Mouse (Mus musculus) adrenal gland, adult (tissue): ENCODE results near the gene Pla2g1b.
"Not testable (repeated sequence)": the region's sequence is repeated elsewhere in the genome, so short reads cannot be mapped to it uniquely, and the experiment has no call there.

ENCODE experiments used
- DNase-seq, 2 experiments: peaks; one replicate each; pipeline ENCODE4 v3.0.0; 2022 to 2023; ENCODE audit warnings: low spot score in 1 of 2; ENCODE audit not compliant: inconsistent age in 2 of 2

The Pla2g1b gene

DNA sequence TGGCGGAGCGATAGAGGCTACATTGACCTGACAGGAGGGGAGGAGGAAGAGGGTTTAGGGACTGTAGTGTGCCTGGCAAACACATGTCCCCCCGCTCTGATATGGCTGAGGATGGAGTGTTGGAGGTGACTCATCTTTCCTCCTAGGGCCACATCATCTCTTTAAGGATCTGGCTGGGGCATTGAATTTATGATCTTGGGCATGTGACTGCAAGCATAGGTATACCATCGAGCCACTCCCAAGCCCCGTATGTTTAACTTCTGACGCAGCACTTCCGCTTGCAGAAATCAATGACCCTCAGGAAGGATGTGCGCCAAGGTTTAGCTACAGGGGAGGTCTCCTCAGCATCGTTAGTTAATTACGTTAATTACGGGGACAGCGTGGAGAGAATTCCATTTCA is 37.0 kb downstream of the Pla2g1b start:
- no peak for DNase-seq

DNA sequence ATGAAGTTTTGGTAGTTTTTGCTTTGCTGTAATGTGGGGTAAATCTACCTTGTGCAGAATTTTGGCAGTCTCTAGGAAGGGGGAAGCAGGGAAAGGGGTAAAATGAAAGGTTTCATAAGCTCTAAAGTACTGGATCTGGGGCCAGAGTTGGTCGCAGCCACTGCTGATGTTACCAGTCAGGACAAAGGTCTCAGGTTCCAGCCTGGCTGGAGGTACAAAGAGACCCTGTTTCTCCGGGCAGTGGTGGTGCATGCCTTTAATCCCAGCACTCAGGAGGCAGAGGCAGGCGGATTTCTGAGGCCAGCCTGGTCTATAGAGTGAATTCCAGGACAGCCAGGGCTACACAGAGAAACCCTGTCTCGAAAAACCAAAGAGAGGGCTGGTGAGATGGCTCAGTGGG is 39.6 kb downstream of the Pla2g1b start:
- DNase-seq, result not testable (repeated sequence)

DNA sequence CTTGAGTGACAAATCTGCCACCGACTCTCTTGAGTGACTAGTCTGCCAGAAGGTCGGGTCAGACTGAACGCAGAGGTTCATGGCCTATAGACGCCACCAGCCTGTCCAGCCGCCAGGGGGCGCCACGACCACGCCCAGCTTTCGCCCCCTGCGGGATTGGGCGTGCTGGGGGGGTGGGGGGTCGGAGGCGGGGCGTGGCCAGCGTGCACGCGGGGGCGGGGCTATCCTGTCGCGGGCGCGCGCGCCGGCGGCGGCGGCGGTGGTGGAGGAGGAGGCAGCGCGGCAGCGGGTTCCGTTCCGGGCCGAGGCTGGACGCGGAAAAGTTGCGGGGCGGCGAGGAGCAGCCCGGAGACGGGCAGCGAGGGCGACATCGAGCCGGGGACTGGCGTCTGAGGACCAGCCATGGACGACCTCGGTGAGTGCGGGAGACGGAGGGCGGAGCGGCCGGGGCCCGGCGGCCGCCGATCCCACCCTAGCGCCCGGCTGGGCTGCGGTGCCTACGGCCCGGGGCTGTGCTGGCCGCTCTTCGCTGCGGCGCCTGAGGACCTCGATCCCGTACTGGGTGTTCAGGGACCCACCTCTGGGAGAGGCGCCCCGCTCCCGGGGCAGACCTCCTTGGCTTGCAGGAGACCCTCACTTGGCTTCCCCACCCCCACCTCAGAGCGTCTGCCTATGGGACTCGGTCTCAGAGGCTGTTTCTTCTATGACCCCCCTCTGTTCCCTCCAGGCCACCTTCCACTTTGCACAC is 40.6 kb downstream of the Pla2g1b start, which contains the start of gene Pxn:
Gene Pxn, plus strand, starts transcription at position 223 of the 748 bp plus-strand sequence.
- DNase-seq, result peak; percentile 93 to 98

DNA sequence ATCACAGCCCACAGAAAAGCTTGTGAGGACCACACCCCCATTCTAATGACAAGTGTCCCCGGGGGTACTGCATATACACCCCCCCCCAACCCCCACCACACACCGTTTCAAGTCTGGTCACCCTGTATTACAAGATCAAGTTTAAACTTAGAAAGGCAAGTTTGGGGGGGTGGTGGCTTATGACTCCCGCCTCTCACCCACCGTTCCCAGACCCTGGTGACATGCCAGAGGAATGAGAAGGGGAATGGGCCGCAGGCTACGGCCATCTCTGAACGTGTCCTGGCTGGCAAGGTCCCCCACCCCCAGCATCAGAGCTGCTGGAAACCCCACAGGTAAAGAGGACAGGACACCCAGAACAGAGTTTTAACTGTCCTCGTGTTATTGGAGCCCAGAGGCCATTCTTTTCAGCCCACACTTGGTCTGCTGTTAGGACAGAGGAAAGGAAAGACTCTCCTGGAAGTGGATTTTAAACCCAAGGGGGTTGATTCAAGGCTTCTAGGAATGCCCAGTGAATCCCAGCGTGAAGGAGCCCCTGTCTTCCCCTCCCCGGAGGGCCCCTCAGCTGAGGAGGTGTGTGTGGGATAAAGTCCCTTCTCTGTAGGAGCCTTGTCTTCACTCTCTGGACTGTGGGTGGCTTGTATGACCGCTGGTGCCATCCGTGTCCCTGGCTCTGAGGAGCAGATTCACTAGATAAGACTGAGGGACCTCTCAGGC is 41.4 kb downstream of the Pla2g1b start:
- peak in 1 of 2 experiments; percentile 67 for DNase-seq

DNA sequence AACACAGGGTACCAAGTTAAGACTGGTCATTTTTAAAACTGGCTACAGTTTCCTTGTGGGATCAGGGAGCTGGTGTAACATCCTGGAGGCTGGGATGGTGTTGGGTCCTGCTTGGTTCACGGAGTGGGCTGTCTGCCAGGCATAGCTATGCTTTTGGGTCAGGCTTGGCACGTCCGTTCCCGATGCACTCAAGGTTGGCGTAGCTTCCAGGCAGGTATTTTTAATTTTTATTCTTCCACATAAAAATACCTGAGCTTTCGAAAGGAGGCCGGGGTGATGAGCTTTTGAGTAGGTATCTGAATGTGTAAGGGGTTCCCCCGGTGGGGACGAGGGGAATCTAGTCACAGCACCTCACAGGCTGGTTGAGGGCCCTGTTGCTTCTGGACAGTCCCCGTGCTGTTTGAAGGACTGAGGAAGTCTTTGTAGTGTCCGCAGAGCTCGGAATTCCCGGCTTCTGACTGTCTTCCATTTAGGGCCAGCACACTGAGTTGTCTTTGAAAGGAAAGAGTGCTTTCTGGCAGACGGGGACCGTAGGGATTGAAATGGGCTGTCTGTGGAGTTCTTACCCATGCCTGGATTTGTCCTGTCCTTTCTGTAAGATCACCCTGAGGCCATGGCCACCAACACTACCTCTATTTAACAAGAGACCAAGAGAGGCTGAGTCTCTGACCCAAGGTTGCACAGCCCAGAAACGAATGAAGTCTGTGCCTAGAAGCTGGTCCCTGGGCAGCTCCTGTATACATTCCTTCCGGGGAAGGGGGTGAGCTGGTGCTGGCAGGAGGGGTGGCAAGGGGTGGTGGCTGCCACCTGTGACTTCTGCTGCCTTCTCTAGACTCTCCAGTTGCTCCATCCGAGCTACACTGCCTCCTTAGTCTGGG is 42.2 kb downstream of the Pla2g1b start:
- DNase-seq, result peak; percentile 73 to 86

GRCm38 (mm10) chr5:115508859-115509147 is 42.7 kb downstream of the Pla2g1b start:
- DNase-seq, result no peak

DNA sequence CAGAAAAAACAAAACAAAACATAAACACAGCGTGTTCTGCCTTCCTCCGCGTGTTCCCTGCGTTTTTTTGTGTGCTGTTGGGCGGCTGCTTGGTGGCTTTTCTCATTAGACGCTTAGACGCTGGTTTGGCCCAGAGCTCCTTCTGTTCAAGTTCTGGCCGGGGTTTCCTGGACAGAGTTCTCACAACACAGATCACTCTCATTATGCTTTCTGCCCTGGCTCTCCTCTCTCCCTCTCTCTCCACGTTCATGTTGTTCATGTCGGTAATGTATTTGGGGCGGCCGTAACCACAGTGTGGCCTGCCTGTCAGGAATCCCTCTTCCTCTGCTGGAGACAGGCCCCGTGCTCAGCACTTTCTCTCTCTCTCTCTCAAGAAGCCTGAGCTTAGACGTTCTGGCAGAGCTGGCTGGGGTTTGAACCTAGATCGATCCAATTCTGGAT is 43.3 kb downstream of the Pla2g1b start:
- DNase-seq, result no peak

DNA sequence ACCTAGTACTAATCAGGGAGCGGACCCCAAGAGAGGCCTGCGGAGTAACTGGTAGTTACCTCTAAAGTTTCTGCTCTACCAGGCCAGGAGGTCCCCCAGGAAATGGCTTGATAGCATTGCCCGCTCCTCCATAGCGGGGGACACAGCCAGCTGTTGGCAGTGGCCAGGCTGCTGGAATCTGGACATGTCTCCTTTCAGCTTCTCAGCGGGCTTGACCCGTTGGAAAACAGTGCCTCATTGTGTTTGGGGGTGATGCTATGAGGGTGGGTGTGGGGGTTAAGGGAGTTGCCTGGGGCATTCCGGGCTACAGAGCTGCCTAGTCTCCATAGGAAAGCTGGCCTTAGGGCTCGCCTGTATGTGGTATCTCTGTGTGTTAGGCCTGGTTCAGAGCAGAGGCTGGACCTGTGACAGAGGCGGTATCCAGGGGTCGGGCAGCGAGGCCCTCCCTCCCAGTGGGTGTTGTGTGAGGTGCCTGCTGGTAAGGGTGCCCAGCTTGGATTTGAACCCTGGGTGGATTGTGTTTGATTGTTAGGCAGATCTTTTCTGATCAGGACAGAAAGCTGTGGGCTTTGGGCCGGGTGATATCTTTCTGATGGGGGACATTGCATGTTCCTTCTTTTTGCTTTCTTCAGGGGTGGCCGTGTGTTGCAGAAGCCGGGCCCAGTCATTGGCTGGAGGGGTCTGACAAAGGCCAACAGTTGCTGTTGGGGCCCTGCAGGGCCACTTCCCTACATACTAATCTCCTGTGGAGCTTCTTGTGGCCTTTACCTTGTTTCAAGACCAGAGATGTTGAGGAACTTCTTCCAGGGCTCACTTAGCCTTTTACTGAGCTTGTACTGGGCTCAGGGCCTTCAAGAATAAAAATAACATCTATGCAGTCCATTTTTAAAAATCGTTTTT is 44.0 kb downstream of the Pla2g1b start:
- DNase-seq, result no peak

GRCm38 (mm10) chr5:115512375-115512774 is 46.3 kb downstream of the Pla2g1b start:
- DNase-seq, result no peak

DNA sequence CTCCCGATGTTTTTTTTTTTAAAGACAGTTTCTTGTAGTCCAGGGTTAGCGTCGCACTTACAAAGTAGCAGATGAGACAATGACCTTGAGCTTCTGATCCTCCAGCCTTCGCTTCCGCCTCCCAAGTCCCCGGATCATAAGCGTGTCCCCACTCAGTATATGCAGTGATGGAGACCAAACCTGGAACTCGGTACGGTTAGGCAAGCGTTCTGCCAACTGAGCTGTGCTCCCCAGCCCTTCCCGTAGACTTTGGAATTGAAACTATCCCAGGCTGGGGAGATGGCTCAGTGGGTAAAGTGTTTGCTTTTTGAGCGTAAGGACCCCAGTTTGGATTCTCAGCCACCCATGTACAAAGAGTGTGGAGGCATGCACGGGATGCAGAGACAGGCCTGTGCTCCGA is 47.2 kb downstream of the Pla2g1b start:
- DNase-seq, result no peak

GRCm38 (mm10) chr5:115513721-115514120 is 47.7 kb downstream of the Pla2g1b start:
- peak in 1 of 2 experiments; percentile 37 for DNase-seq

GRCm38 (mm10) chr5:115514346-115514745 is 48.3 kb downstream of the Pla2g1b start:
- no peak for DNase-seq

DNA sequence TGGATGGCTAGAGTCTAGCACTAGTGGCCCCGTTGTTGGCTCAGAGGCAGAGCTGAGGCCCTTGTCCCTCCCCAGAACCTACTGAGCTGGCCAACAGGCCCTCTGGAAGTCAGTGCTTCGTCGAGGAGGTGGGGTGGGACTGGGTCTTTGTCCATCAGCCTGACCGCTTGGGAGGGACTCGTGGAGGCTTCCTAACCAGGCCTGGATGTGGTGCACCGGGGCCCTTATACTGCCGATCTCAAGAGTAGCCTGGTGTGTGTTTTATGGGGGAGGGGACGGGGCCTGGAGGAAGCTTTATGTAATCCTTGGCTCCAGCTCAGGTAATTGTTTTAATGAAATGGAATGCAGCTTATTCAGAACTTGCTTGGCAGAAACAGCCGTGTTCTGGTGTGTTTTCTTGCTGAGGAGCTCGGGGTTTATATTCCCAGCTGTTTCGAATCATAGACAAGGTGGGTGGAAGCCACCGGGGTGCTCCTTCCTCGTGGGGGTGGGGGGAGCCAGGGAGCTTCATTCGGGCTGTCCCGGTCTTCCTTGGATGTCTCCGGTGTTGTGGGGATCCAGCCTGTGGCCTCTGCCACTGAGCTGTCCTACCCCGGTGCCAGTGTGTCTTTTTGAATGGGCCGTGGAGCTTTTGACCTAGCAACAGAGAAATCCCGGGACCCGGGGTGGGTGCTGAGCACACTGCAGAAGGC is 49.0 kb downstream of the Pla2g1b start:
- peak; percentile 50 to 76 for DNase-seq

DNA sequence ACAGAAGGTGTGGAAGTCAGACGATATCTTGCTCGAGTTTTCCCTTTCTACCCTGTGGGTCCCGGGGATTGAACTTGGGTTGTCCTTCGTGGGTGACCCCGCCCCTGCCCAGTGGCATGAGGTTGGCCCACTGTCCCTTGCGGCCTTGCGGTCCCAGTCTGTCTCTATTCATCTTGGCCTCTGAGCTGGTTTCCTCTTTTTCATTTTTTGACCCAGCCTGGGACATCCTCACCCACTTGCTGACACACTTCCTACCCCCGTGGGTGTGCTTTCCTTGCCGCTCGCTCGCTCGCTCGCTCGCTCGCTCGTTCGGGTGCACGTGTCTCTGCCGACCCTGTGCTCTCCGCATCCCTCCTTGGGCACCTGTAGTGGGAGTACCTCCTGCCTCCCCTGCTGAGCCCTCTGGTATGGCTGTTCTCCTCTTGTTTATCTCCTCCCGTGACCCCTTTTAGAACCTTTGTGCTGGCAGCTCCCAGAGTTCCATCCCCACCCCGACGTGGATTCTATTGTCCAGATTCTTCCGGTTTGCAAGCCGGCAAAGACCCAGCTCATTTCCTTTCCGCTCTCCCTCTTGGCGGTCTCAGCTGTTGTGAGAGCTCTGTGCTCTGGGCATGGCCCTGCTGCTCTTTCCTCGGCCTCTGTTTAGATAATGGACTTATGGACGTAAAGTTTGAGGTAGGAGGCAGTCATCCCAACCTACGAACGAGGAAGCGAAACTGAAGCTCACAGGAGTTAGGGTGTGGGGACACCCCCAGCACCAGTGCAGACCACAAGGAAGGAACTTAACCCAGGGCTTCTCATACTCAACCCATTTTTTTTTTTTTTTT is 50.2 kb downstream of the Pla2g1b start:
- peak; percentile 59 to 75 for DNase-seq

DNA sequence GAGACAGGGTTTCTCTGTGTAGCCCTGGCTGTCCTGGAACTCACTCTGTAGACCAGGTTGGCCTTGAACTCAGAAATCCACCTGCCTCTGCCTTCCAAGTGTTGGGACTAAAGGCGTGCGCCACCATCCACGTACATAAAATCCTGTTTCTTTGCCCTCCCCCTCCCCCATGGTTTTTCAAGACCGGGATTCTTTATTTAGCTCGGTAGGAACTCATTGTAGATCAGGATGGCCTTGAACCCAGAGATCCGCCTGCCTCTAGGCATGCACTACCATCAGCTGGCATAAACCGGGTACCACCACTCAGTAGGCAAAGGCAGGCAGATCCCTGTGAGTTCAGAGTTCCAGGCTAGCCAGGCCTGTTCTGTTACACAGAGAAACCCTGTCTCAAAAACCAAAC is 50.8 kb downstream of the Pla2g1b start:
- no peak for DNase-seq

DNA sequence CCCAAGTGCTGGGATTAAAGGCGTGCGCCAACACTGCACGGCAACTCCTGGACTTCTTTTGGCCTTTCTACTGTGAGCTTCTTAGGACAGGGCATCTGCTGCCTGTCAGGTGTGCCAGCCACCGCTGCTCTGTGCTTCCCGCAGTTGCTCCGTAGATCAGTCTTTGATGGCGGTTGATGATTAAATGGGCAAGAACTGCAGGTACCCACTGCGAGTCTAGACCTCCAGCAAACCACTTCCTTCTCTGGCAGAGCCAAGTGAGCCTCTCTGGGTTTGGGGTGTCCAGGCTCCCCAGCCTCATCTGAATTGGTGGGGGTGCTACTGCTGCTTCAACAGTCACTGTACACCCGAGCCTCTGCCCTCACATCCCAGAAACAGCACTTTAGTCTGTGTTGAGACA is 51.4 kb downstream of the Pla2g1b start:
- no peak for DNase-seq

DNA sequence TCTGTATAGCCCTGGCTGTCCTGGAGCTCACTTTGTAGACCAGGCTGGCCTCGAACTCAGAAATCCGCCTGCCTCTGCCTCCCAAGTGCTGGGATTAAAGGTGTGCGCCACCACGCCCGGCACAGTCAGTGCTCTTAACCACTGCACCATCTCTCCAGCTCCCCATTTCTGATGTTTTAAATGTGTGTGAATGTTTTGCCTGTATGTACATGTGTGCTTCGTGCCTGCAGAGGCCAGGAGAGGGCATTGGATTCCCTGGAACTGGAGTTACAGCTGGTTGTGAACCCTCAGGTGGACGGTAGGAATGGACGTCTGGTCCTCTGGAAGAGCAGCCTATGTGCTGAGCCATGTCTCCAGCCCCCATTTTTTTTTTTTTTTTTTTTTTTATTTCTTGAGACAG is 52.2 kb downstream of the Pla2g1b start:
- not testable (repeated sequence) for DNase-seq

DNA sequence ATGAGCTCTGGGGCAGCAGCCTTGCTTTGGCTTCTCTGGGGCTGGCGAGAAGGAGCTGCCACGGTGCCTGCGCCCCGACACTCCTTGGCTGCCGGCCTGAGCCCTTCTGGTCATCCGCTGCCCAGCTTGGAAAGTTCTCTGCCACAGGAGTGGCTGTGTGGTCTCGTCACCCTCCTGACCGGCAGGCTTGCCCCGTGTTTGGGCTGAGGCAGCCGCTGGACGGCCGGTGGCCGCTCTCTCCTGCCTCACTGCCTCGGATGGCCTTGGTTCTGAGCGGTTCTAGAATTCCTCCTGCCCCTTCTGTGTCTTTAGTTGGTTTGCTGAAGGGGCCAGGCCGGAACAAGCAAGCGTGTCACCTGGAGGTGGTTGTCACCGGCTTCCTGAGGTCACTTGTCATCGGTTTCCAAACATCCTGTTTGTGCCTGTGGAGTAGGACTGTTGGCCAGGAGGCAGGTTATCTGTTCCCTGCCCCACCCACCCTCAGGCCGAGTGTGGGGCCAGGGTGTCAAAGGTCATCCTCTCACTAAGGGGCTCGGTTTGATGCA is 54.3 kb downstream of the Pla2g1b start:
- peak; percentile 59 to 77 for DNase-seq
